Mouse (Mus musculus) lung, postnatal 0 days (tissue): Measurements from ENCODE around the gene Polrmt.

ENCODE experiments used
- CTCF ChIP-seq: IDR thresholded peaks from 2 replicates; pipeline ENCODE4 v1.5.1; 2016; ENCODE audit warnings: antibody characterized with exemption, mild to moderate bottlenecking
- EP300 ChIP-seq: IDR thresholded peaks from 2 replicates; pipeline ENCODE4 v1.6.1; 2016; ENCODE audit warnings: antibody characterized with exemption, mild to moderate bottlenecking, control low read depth

- TF ChIP-seq CTCF (no peak), EP300 (no peak)
These were observed 41.4 kb downstream of the Polrmt start for GRCm38 (mm10) chr10:79704970-79705360.
